In the genomic region with DNA sequence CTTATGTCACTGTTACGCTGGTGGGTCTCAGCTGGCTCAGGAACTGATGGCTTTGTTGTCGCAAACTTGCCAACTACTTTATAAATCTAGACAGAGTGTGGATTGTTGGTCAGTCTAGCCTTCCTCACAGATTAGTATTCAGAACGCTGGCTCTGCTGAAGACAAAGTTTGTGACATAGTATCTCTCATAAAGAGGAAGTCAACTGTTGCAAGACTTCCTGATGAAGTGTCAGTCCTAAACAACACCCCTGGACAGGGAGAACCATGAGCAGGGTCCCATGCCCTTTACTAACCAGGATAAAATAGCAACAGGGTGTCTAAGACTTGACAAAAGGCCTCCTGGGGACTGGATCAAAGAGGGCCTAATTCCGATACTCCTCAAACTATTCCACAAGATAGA, we compare ENCODE assay signal across 16 mouse cellular contexts.
DNase-seq lines count a peak whose midpoint lies in the region; ATAC-seq and TF ChIP-seq lines count a peak whose summit lies in the region.
"Had no signal": no experiment of that assay in that cellular context is flagged by ENCODE, and none has a peak within 500 bp of the region (broad histone marks: within the 10 kb centered on the region; RNA-seq: fewer than 3 reads in every experiment).

No protein-coding gene starts in this region.

- TF ChIP-seq EP300 in lung, postnatal 0 days (IDR thresholded peaks at IDR 0.05), result no peak

- peak overlapping the region; percentile 58 for H3K27ac ChIP-seq in kidney, embryonic 15.5 days
- peak overlapping the region; percentile 27 for H3K27ac ChIP-seq in lung, postnatal 0 days (ENCODE audit: low read length)
- H3K27ac ChIP-seq: hindbrain, postnatal 0 days; neural tube, embryonic 13.5 days; stomach, postnatal 0 days had no signal

- no peaks in the 10 kb centered on the region for H3K36me3 ChIP-seq in kidney, embryonic 15.5 days
- no peaks in the 10 kb centered on the region for H3K36me3 ChIP-seq in lung, postnatal 0 days (ENCODE audit: insufficient read depth, low read length)
- H3K36me3 ChIP-seq: neural tube, embryonic 13.5 days had no signal

- no peak overlapping the region for H3K4me3 ChIP-seq in kidney, embryonic 15.5 days (replicated peaks)
- H3K4me3 ChIP-seq in lung, postnatal 0 days (ENCODE audit: low read depth, low read length), result no peak overlapping the region
- H3K4me3 ChIP-seq: erythroblast, embryonic 14.5 days; neural tube, embryonic 13.5 days had no signal

- peaks cover 12% of the 10 kb centered on the region for H3K4me1 ChIP-seq in kidney, embryonic 15.5 days
- no peaks in the 10 kb centered on the region for H3K4me1 ChIP-seq in lung, postnatal 0 days (ENCODE audit: insufficient read depth, low read depth, low read length)
- H3K4me1 ChIP-seq: neural tube, embryonic 13.5 days had no signal

- H3K27me3 ChIP-seq in kidney, embryonic 15.5 days, result no peaks in the 10 kb centered on the region
- H3K27me3 ChIP-seq in lung, postnatal 0 days (replicated peaks; ENCODE audit: insufficient read depth, low read length), result no peaks in the 10 kb centered on the region
- H3K27me3 ChIP-seq: neural tube, embryonic 13.5 days had no signal

- no peak for ATAC-seq in kidney, embryonic 15.5 days (replicated peaks; ENCODE audit: low FRiP score)
- peak; percentile 20 for ATAC-seq in lung, postnatal 0 days
- ATAC-seq in granulocyte monocyte progenitor cell, adult 5-6 weeks (replicated peaks; ENCODE audit: poor library complexity, severe bottlenecking), result peak; percentile 68
- ATAC-seq: forebrain, postnatal 0 days; hindbrain, postnatal 0 days; midbrain, embryonic 16.5 days had no signal

- H3K9ac ChIP-seq in kidney, embryonic 15.5 days, result no peak overlapping the region
- H3K9ac ChIP-seq in lung, postnatal 0 days (replicated peaks; ENCODE audit: low read depth), result no peak overlapping the region
- H3K9ac ChIP-seq: forebrain, postnatal 0 days; neural tube, embryonic 13.5 days had no signal

- no peak for TF ChIP-seq CTCF in lung, postnatal 0 days (IDR thresholded peaks at IDR 0.05)

- WGBS in kidney, embryonic 15.5 days, result 82% methylated on average over 4 of the region's 4 CpGs
- 80% methylated on average over 4 of the region's 4 CpGs for WGBS in lung, postnatal 0 days

- no peak overlapping the region for H3K4me2 ChIP-seq in kidney, embryonic 15.5 days
- H3K4me2 ChIP-seq in lung, postnatal 0 days (replicated peaks; ENCODE audit: low read depth, low read length), result no peak overlapping the region
- H3K4me2 ChIP-seq: neural tube, embryonic 13.5 days had no signal

- no peak for DNase-seq in kidney, postnatal 25 days
- DNase-seq in lung, postnatal 0 days (ENCODE audit: low spot score), result peak; percentile 54
- no peak for DNase-seq in lung, postnatal 36 days
- no peak for DNase-seq in natural killer cell, adult 2 months (ENCODE audit: low spot score in 2 of 2)
- DNase-seq in thymus, postnatal 14 days, result no peak
- DNase-seq: adrenal gland, postnatal 25 days; forebrain, postnatal 0 days; gastrocnemius, postnatal 25 days; left cerebral cortex, postnatal 4 days had no signal

- H3K9me3 ChIP-seq in kidney, embryonic 15.5 days (replicated peaks), result no peaks in the 10 kb centered on the region
- no peaks in the 10 kb centered on the region for H3K9me3 ChIP-seq in lung, postnatal 0 days (ENCODE audit: low read length)
- H3K9me3 ChIP-seq: neural tube, embryonic 13.5 days had no signal
